Mouse (Mus musculus) G1E (cell line): ENCODE results near the gene Arfgap1.

Source experiments
- CTCF ChIP-seq: IDR thresholded peaks from 2 replicates; pipeline ENCODE4 v1.5.1; 2012; ENCODE audit warnings: low read depth, low read length, inconsistent platforms, mixed read lengths
- POLR2AphosphoS5 ChIP-seq: IDR thresholded peaks from 2 replicates; pipeline ENCODE4 v1.6.1; 2012; ENCODE audit warnings: low read depth, low read length, inconsistent platforms; ENCODE audit not compliant: insufficient replicate concordance

- TF ChIP-seq POLR2AphosphoS5 (no peak), CTCF (no peak)
Measured at GRCm38 (mm10) chr2:180988347-180988913, 21.4 kb downstream of the Arfgap1 start.
